Mouse (Mus musculus): Measurements from ENCODE around the gene Rere. TPM values are rescaled to one million over a fixed set of nuclear protein-coding genes. Genes with fewer than 3 reads are reported as not detected.
"Not testable (repeated sequence)": the region's sequence is repeated elsewhere in the genome, so short reads cannot be mapped to it uniquely, and the experiment has no call there.

Rere gene
- total and polyA plus RNA-seq, 2 experiments from 2014 or later = 18.9 to 31.3 TPM

GRCm38 (mm10) chr4:150593473-150594217 is 312.2 kb downstream of the Rere start:
- Histone ChIP-seq H3K9me3 (ENCODE audit: low read length) (no peaks in the 10 kb centered on the region), H3K27me3 (ENCODE audit: insufficient read depth, low read length) (no peaks in the 10 kb centered on the region), H3K4me3 (ENCODE audit: low read depth, low read length) (no peak overlapping the region), H3K4me1 (ENCODE audit: insufficient read depth) (no peaks in the 10 kb centered on the region), H3K27ac (ENCODE audit: low read depth, low read length) (no peak overlapping the region), H3K36me3 (ENCODE audit: insufficient read depth) (no peaks in the 10 kb centered on the region), H3K4me2 (ENCODE audit: low read depth) (no peak overlapping the region), H3K9ac (no peak overlapping the region)
- DNase-seq = no peak
- no peak for ATAC-seq
- TF ChIP-seq CTCF (IDR thresholded peaks at IDR 0.05; ENCODE audit: low read depth) = no peak
- 77% methylated on average over 4 of the region's 4 CpGs for WGBS

- no peaks in the 10 kb centered on the region for H3K27me3 ChIP-seq (ENCODE audit: insufficient read depth, low read length)
- H3K4me1 ChIP-seq (ENCODE audit: insufficient read depth) = no peaks in the 10 kb centered on the region
- WGBS = 96% methylated on average over 4 of the region's 4 CpGs
- no peak overlapping the region for H3K9ac ChIP-seq
- H3K36me3 ChIP-seq (ENCODE audit: insufficient read depth) = no peaks in the 10 kb centered on the region
- no peak for TF ChIP-seq CTCF (IDR thresholded peaks at IDR 0.05; ENCODE audit: low read depth)
- H3K27ac ChIP-seq (ENCODE audit: low read depth, low read length) = no peak overlapping the region
- DNase-seq (no peak), ATAC-seq (no peak)
- H3K9me3 ChIP-seq (ENCODE audit: low read length) = no peaks in the 10 kb centered on the region
- H3K4me3 ChIP-seq (ENCODE audit: low read depth, low read length) = no peak overlapping the region
- no peak overlapping the region for H3K4me2 ChIP-seq (ENCODE audit: low read depth)
Observed at GRCm38 (mm10) chr4:150594298-150594829, 312.9 kb downstream of the Rere start.

GRCm38 (mm10) chr4:150595071-150595470 is 313.6 kb downstream of the Rere start:
- H3K27me3 ChIP-seq (ENCODE audit: insufficient read depth, low read length) = no peaks in the 10 kb centered on the region
- WGBS = 85% methylated on average over 3 of the region's 3 CpGs
- H3K9me3 ChIP-seq (ENCODE audit: low read length) = no peaks in the 10 kb centered on the region
- H3K9ac ChIP-seq = no peak overlapping the region
- no peak overlapping the region for H3K27ac ChIP-seq (ENCODE audit: low read depth, low read length)
- no peak overlapping the region for H3K4me2 ChIP-seq (ENCODE audit: low read depth)
- ATAC-seq (no peak), DNase-seq (no peak)
- H3K4me1 ChIP-seq (ENCODE audit: insufficient read depth) = no peaks in the 10 kb centered on the region
- H3K36me3 ChIP-seq (ENCODE audit: insufficient read depth) = no peaks in the 10 kb centered on the region
- TF ChIP-seq CTCF (IDR thresholded peaks at IDR 0.05; ENCODE audit: low read depth) = no peak
- no peak overlapping the region for H3K4me3 ChIP-seq (ENCODE audit: low read depth, low read length)

- H3K27ac ChIP-seq (ENCODE audit: low read depth, low read length) = no peak overlapping the region
- no peaks in the 10 kb centered on the region for H3K4me1 ChIP-seq (ENCODE audit: insufficient read depth)
- ATAC-seq (no peak), DNase-seq (no peak)
- no peaks in the 10 kb centered on the region for H3K9me3 ChIP-seq (ENCODE audit: low read length)
- WGBS = 83% methylated on average over 5 of the region's 5 CpGs
- no peak for TF ChIP-seq CTCF (IDR thresholded peaks at IDR 0.05; ENCODE audit: low read depth)
- H3K9ac ChIP-seq = no peak overlapping the region
- H3K4me3 ChIP-seq (ENCODE audit: low read depth, low read length) = no peak overlapping the region
- H3K27me3 ChIP-seq (ENCODE audit: insufficient read depth, low read length) = no peaks in the 10 kb centered on the region
- no peak overlapping the region for H3K4me2 ChIP-seq (ENCODE audit: low read depth)
- H3K36me3 ChIP-seq (ENCODE audit: insufficient read depth) = no peaks in the 10 kb centered on the region
Observed at GRCm38 (mm10) chr4:150595991-150596390, 314.5 kb downstream of the Rere start.

- Histone ChIP-seq H3K9ac (no peak overlapping the region), H3K36me3 (ENCODE audit: insufficient read depth) (no peaks in the 10 kb centered on the region), H3K4me2 (ENCODE audit: low read depth) (no peak overlapping the region), H3K9me3 (ENCODE audit: low read length) (no peaks in the 10 kb centered on the region), H3K27me3 (ENCODE audit: insufficient read depth, low read length) (no peaks in the 10 kb centered on the region), H3K4me1 (ENCODE audit: insufficient read depth) (no peaks in the 10 kb centered on the region), H3K4me3 (ENCODE audit: low read depth, low read length) (no peak overlapping the region), H3K27ac (ENCODE audit: low read depth, low read length) (peak overlapping the region; percentile 2; the same call in 1 of the 2 replicates)
- WGBS = 58% methylated on average over 1 of the region's 1 CpGs
- ATAC-seq (peak; percentile 43; the same call in 1 of the 2 replicates), DNase-seq (peak; percentile 55)
- no peak for TF ChIP-seq CTCF (IDR thresholded peaks at IDR 0.05; ENCODE audit: low read depth)
Observed at GRCm38 (mm10) chr4:150598686-150599085, 317.2 kb downstream of the Rere start.

GRCm38 (mm10) chr4:150599119-150599992 is 317.9 kb downstream of the Rere start:
- TF ChIP-seq CTCF (IDR thresholded peaks at IDR 0.05; ENCODE audit: low read depth) = no peak
- H3K36me3 ChIP-seq (ENCODE audit: insufficient read depth) = no peaks in the 10 kb centered on the region
- H3K27ac ChIP-seq (ENCODE audit: low read depth, low read length) = no peak overlapping the region
- H3K4me1 ChIP-seq (ENCODE audit: insufficient read depth) = no peaks in the 10 kb centered on the region
- no peak overlapping the region for H3K4me2 ChIP-seq (ENCODE audit: low read depth)
- ATAC-seq (no peak), DNase-seq (no peak)
- H3K9ac ChIP-seq = no peak overlapping the region
- no peaks in the 10 kb centered on the region for H3K27me3 ChIP-seq (ENCODE audit: insufficient read depth, low read length)
- WGBS = 61% methylated on average over 3 of the region's 3 CpGs
- no peaks in the 10 kb centered on the region for H3K9me3 ChIP-seq (ENCODE audit: low read length)
- no peak overlapping the region for H3K4me3 ChIP-seq (ENCODE audit: low read depth, low read length)

GRCm38 (mm10) chr4:150600503-150600902 is 319.1 kb downstream of the Rere start:
- H3K4me3 ChIP-seq (ENCODE audit: low read depth, low read length); H3K4me1 ChIP-seq (ENCODE audit: insufficient read depth); H3K4me2 ChIP-seq (ENCODE audit: low read depth); H3K36me3 ChIP-seq (ENCODE audit: insufficient read depth); H3K27ac ChIP-seq (ENCODE audit: low read depth, low read length); H3K9ac ChIP-seq; ATAC-seq; DNase-seq; H3K27me3 ChIP-seq (ENCODE audit: insufficient read depth, low read length); H3K9me3 ChIP-seq (ENCODE audit: low read length): not testable (repeated sequence)
- 88% methylated on average over 2 of the region's 2 CpGs for WGBS
